Comparison of ENCODE assay signal across 15 mouse cellular contexts in genomic region chr19:32256706-32257415, GRCm38 (mm10).
A peak's percentile ranks its signal among the peaks of the same experiment; 100 is the strongest.
DNase-seq lines count a peak whose midpoint lies in the region; ATAC-seq and TF ChIP-seq lines count a peak whose summit lies in the region.
"Had no signal": no experiment of that assay in that cellular context is flagged by ENCODE, and none has a peak within 500 bp of the region (broad histone marks: within the 10 kb centered on the region; RNA-seq: fewer than 3 reads in every experiment).

No protein-coding gene starts in this region.

- TF ChIP-seq POLR2A in small intestine, adult 2 months (IDR thresholded peaks at IDR 0.05; ENCODE audit: low read depth, low read length) = no peak

- peaks cover 82% of the 10 kb centered on the region for H3K4me1 ChIP-seq in liver, embryonic 12.5 days
- H3K4me1 ChIP-seq in small intestine, adult 2 months (ENCODE audit: control insufficient read depth, insufficient read depth, insufficient read length, low read length) = peaks cover 7% of the 10 kb centered on the region; the same call in 1 of the 2 replicates
- H3K4me1 ChIP-seq in midbrain, embryonic 13.5 days (replicated peaks) = peaks cover 11% of the 10 kb centered on the region

- peak; percentile 33 for ATAC-seq in CD4-positive, CD25-positive, alpha-beta regulatory T cell, adult 4 months
- ATAC-seq in liver, embryonic 12.5 days = 0 out of 2 replicates have a peak, but pooled peaks have one; percentile 31
- ATAC-seq in midbrain, embryonic 13.5 days = no peak

- H3K27me3 ChIP-seq in liver, embryonic 12.5 days (replicated peaks) = no peaks in the 10 kb centered on the region
- H3K27me3 ChIP-seq in small intestine, adult 2 months (ENCODE audit: control insufficient read depth, insufficient read depth, low read length) = no peaks in the 10 kb centered on the region
- H3K27me3 ChIP-seq in midbrain, embryonic 13.5 days = no peaks in the 10 kb centered on the region

- peak; percentile 42 for DNase-seq in lung, postnatal 36 days
- no peak for DNase-seq in lung, postnatal 25 days (ENCODE audit: low spot score)
- no peak for DNase-seq in embryo, embryonic 10 days (ENCODE audit: low spot score)
- DNase-seq: adrenal gland, adult 2 months; cerebellum, adult 8-10 months; gastrocnemius, postnatal 14 days; kidney, adult 2 months; lung, embryonic 14.5 days; spleen, adult 18-20 months had no signal

- H3K9ac ChIP-seq in liver, embryonic 12.5 days = no peak overlapping the region
- no peak overlapping the region for H3K9ac ChIP-seq in midbrain, embryonic 13.5 days (replicated peaks)
- H3K9ac ChIP-seq: lung, embryonic 14.5 days had no signal

- H3K36me3 ChIP-seq in liver, embryonic 12.5 days = no peaks in the 10 kb centered on the region
- H3K36me3 ChIP-seq in small intestine, adult 2 months (ENCODE audit: control insufficient read depth, insufficient read depth, low read length) = no peaks in the 10 kb centered on the region
- H3K36me3 ChIP-seq in midbrain, embryonic 13.5 days = no peaks in the 10 kb centered on the region
- H3K36me3 ChIP-seq: heart, embryonic 10.5 days had no signal

- no peaks in the 10 kb centered on the region for H3K9me3 ChIP-seq in liver, embryonic 12.5 days (replicated peaks)
- H3K9me3 ChIP-seq in midbrain, embryonic 13.5 days = no peaks in the 10 kb centered on the region
- H3K9me3 ChIP-seq: heart, embryonic 10.5 days had no signal

- TF ChIP-seq CTCF in small intestine, adult 2 months (IDR thresholded peaks at IDR 0.05; ENCODE audit: extremely low read depth, insufficient read length, insufficient replicate concordance, low read depth, low read length) = no peak

- 66% methylated on average over 4 of the region's 4 CpGs for WGBS in liver, embryonic 12.5 days (ENCODE audit: insufficient replicate concordance)
- WGBS in small intestine, adult 2 months = 75% methylated on average over 4 of the region's 4 CpGs
- 84% methylated on average over 4 of the region's 4 CpGs for WGBS in midbrain, embryonic 13.5 days

- no peak overlapping the region for H3K4me3 ChIP-seq in liver, embryonic 12.5 days
- H3K4me3 ChIP-seq in small intestine, adult 2 months (ENCODE audit: low read depth, low read length) = no peak overlapping the region
- H3K4me3 ChIP-seq in midbrain, embryonic 13.5 days (replicated peaks) = no peak overlapping the region
- H3K4me3 ChIP-seq: erythroblast, embryonic 14.5 days; heart, embryonic 10.5 days had no signal

- peak overlapping the region; percentile 41; the same call in 1 of the 2 replicates for H3K27ac ChIP-seq in liver, embryonic 12.5 days
- H3K27ac ChIP-seq in small intestine, adult 2 months (ENCODE audit: insufficient read depth, low read depth, low read length) = peak overlapping the region; percentile 48
- H3K27ac ChIP-seq in midbrain, embryonic 13.5 days = no peak overlapping the region
- H3K27ac ChIP-seq: heart, embryonic 10.5 days had no signal

- H3K4me2 ChIP-seq in liver, embryonic 12.5 days = no peak overlapping the region
- no peak overlapping the region for H3K4me2 ChIP-seq in midbrain, embryonic 13.5 days (replicated peaks)
- H3K4me2 ChIP-seq: lung, embryonic 14.5 days had no signal
